Mouse (Mus musculus) neural tube, embryonic 11.5 days (tissue): ENCODE measurements around the gene Ciao2a. TPM values are rescaled to one million over a fixed set of nuclear protein-coding genes. Genes with fewer than 3 reads are reported as not detected.
A peak's percentile ranks its signal among the peaks of the same experiment; 100 is the strongest.

Source experiments
- ATAC-seq: fragments of 200-750 bp; cut with Nextera tagmentation; 2 replicates; pipeline ENCODE4 v1.8.0; 2017; ENCODE audit warnings: moderate number of reproducible peaks, mild to moderate bottlenecking, moderate TSS enrichment, moderate library complexity; ENCODE audit not compliant: insufficient read depth, low FRiP score, low TSS enrichment
- DNase-seq: peaks from one replicate; pipeline ENCODE4 v3.0.0-alpha.2; 2015; ENCODE audit warnings: low spot score
- H3K27ac ChIP-seq: fragments of 300-500 bp; sonication (generic); 2 replicates; pipeline ENCODE4 v1.5.1; 2014; ENCODE audit warnings: low read depth, mild to moderate bottlenecking, low read length
- H3K27me3 ChIP-seq: fragments of 300-500 bp; sonication (generic); 2 replicates; pipeline ENCODE4 v1.6.1; 2014; ENCODE audit warnings: mild to moderate bottlenecking, low read length, mixed read lengths; ENCODE audit not compliant: control insufficient read depth, insufficient read depth
- H3K36me3 ChIP-seq: fragments of 300-500 bp; sonication (generic); 2 replicates; pipeline ENCODE4 v1.6.1; 2014; ENCODE audit warnings: mild to moderate bottlenecking, low read length, moderate library complexity, mixed read lengths; ENCODE audit not compliant: control insufficient read depth, insufficient read depth
- H3K4me1 ChIP-seq: fragments of 300-500 bp; sonication (generic); 2 replicates; pipeline ENCODE4 v1.6.1; 2014; ENCODE audit warnings: low read length, mixed read lengths; ENCODE audit not compliant: control insufficient read depth, insufficient read depth
- H3K4me2 ChIP-seq: fragments of 300-500 bp; sonication (generic); 2 replicates; pipeline ENCODE4 v1.6.1; 2014; ENCODE audit warnings: low read depth, mild to moderate bottlenecking, moderate library complexity
- H3K4me3 ChIP-seq: fragments of 300-500 bp; sonication (generic); 2 replicates; pipeline ENCODE4 v1.5.1; 2014; ENCODE audit warnings: low read depth, low read length
- H3K9ac ChIP-seq: fragments of 300-500 bp; sonication (generic); 2 replicates; pipeline ENCODE4 v1.6.1; 2014; ENCODE audit warnings: mild to moderate bottlenecking, low read length
- H3K9me3 ChIP-seq: fragments of 300-500 bp; sonication (generic); 2 replicates; pipeline ENCODE4 v1.6.1; 2016; ENCODE audit warnings: low read length; ENCODE audit not compliant: control insufficient read depth
- WGBS: fragments of 180-500 bp; shearing (Covaris S2); extraction: QIAGEN DNeasy Blood & Tissue Kit; methylation state at CpG from one replicate; pipeline ENCODE4 v1.1.7; 2014; 5-methylcytosine and 5-hydroxymethylcytosine counted together
- polyA plus RNA-seq: library from polyadenylated mRNA; unstranded; fragments of >200 nt; fragmentation: Nextera tagmentation; extraction: Ambion mirVana; gene quantifications from 2 replicates; pipeline ENCODE4 v1.2.1, GENCODE M21; 2014

The Ciao2a gene
- polyA plus RNA-seq, 1 experiment from 2014 or later, result 126 TPM

GRCm38 (mm10) chr9:66110126-66110525 is 16.3 kb upstream of the Ciao2a start:
- no peak for DNase-seq
- H3K4me1 ChIP-seq, result no peaks in the 10 kb centered on the region
- H3K36me3 ChIP-seq, result no peaks in the 10 kb centered on the region
- ATAC-seq, result no peak
- H3K27ac ChIP-seq, result no peak overlapping the region
- H3K9ac ChIP-seq, result no peak overlapping the region
- 69% methylated on average over 8 of the region's 8 CpGs for WGBS
- no peaks in the 10 kb centered on the region for H3K9me3 ChIP-seq
- no peaks in the 10 kb centered on the region for H3K27me3 ChIP-seq
- H3K4me3 ChIP-seq, result no peak overlapping the region
- H3K4me2 ChIP-seq, result no peak overlapping the region

GRCm38 (mm10) chr9:66110611-66111379 is 15.6 kb upstream of the Ciao2a start:
- H3K4me3 ChIP-seq, result no peak overlapping the region
- ATAC-seq, result no peak
- no peak overlapping the region for H3K4me2 ChIP-seq
- H3K9ac ChIP-seq, result no peak overlapping the region
- H3K27ac ChIP-seq, result no peak overlapping the region
- 61% methylated on average over 8 of the region's 8 CpGs for WGBS
- H3K27me3 ChIP-seq, result no peaks in the 10 kb centered on the region
- H3K4me1 ChIP-seq, result no peaks in the 10 kb centered on the region
- no peak for DNase-seq
- H3K9me3 ChIP-seq, result no peaks in the 10 kb centered on the region
- no peaks in the 10 kb centered on the region for H3K36me3 ChIP-seq

- no peaks in the 10 kb centered on the region for H3K4me1 ChIP-seq
- H3K4me3 ChIP-seq, result no peak overlapping the region
- no peaks in the 10 kb centered on the region for H3K9me3 ChIP-seq
- DNase-seq, result no peak
- WGBS, result 96% methylated on average over 3 of the region's 3 CpGs
- H3K4me2 ChIP-seq, result no peak overlapping the region
- H3K9ac ChIP-seq, result no peak overlapping the region
- H3K36me3 ChIP-seq, result no peaks in the 10 kb centered on the region
- no peaks in the 10 kb centered on the region for H3K27me3 ChIP-seq
- no peak for ATAC-seq
- no peak overlapping the region for H3K27ac ChIP-seq
Measured at GRCm38 (mm10) chr9:66114341-66114740, 12.1 kb upstream of the Ciao2a start.

GRCm38 (mm10) chr9:66116890-66117289 is 9.5 kb upstream of the Ciao2a start:
- DNase-seq (no peak), ATAC-seq (no peak)
- H3K4me1 ChIP-seq, result no peaks in the 10 kb centered on the region
- H3K4me3 ChIP-seq, result no peak overlapping the region
- no peaks in the 10 kb centered on the region for H3K27me3 ChIP-seq
- no peaks in the 10 kb centered on the region for H3K9me3 ChIP-seq
- no peak overlapping the region for H3K27ac ChIP-seq
- no peak overlapping the region for H3K9ac ChIP-seq
- no peak overlapping the region for H3K4me2 ChIP-seq
- H3K36me3 ChIP-seq, result no peaks in the 10 kb centered on the region
- WGBS, result 67% methylated on average over 8 of the region's 8 CpGs

- no peak for ATAC-seq
- H3K4me2 ChIP-seq, result no peak overlapping the region
- no peak overlapping the region for H3K4me3 ChIP-seq
- no peaks in the 10 kb centered on the region for H3K9me3 ChIP-seq
- no peak for DNase-seq
- H3K4me1 ChIP-seq, result peaks cover 7% of the 10 kb centered on the region; the same call in 1 of the 2 replicates
- H3K9ac ChIP-seq, result no peak overlapping the region
- 97% methylated on average over 2 of the region's 2 CpGs for WGBS
- no peaks in the 10 kb centered on the region for H3K27me3 ChIP-seq
- no peak overlapping the region for H3K27ac ChIP-seq
- no peaks in the 10 kb centered on the region for H3K36me3 ChIP-seq
Measured at GRCm38 (mm10) chr9:66119498-66119897, 6.9 kb upstream of the Ciao2a start.

GRCm38 (mm10) chr9:66120106-66120505 is 6.3 kb upstream of the Ciao2a start:
- ATAC-seq (no peak), DNase-seq (no peak)
- peaks cover 7% of the 10 kb centered on the region; the same call in 1 of the 2 replicates for H3K4me1 ChIP-seq
- H3K27me3 ChIP-seq, result no peaks in the 10 kb centered on the region
- 93% methylated on average over 4 of the region's 4 CpGs for WGBS
- H3K36me3 ChIP-seq, result no peaks in the 10 kb centered on the region
- H3K9me3 ChIP-seq, result no peaks in the 10 kb centered on the region
- no peak overlapping the region for H3K4me3 ChIP-seq
- no peak overlapping the region for H3K4me2 ChIP-seq
- H3K27ac ChIP-seq, result no peak overlapping the region
- no peak overlapping the region for H3K9ac ChIP-seq

- Histone ChIP-seq H3K9me3 (no peaks in the 10 kb centered on the region), H3K36me3 (no peaks in the 10 kb centered on the region), H3K9ac (no peak overlapping the region), H3K4me1 (peaks cover 7% of the 10 kb centered on the region; the same call in 1 of the 2 replicates), H3K27me3 (no peaks in the 10 kb centered on the region), H3K4me2 (no peak overlapping the region), H3K4me3 (no peak overlapping the region), H3K27ac (no peak overlapping the region)
- 88% methylated on average over 3 of the region's 3 CpGs for WGBS
- DNase-seq (no peak), ATAC-seq (no peak)
Measured at GRCm38 (mm10) chr9:66120945-66121344, 5.5 kb upstream of the Ciao2a start.

GRCm38 (mm10) chr9:66121421-66121820 is 5.0 kb upstream of the Ciao2a start:
- DNase-seq (no peak), ATAC-seq (no peak)
- Histone ChIP-seq H3K4me3 (no peak overlapping the region), H3K4me2 (no peak overlapping the region), H3K27ac (no peak overlapping the region), H3K27me3 (no peaks in the 10 kb centered on the region), H3K36me3 (no peaks in the 10 kb centered on the region), H3K9me3 (no peaks in the 10 kb centered on the region), H3K4me1 (peaks cover 7% of the 10 kb centered on the region; the same call in 1 of the 2 replicates), H3K9ac (no peak overlapping the region)

GRCm38 (mm10) chr9:66123648-66124047 is 2.8 kb upstream of the Ciao2a start:
- no peak for ATAC-seq
- Histone ChIP-seq H3K27me3 (no peaks in the 10 kb centered on the region), H3K9ac (peak overlapping the region; percentile 23; the same call in 1 of the 2 replicates), H3K36me3 (no peaks in the 10 kb centered on the region), H3K4me1 (peaks cover 7% of the 10 kb centered on the region; the same call in 1 of the 2 replicates), H3K4me3 (peak overlapping the region; percentile 64), H3K4me2 (peak overlapping the region; percentile 52), H3K9me3 (no peaks in the 10 kb centered on the region), H3K27ac (no peak overlapping the region)
- no peak for DNase-seq
- 13% methylated on average over 5 of the region's 5 CpGs for WGBS
